Mouse (Mus musculus): ENCODE results near the gene Exoc4. TPM values are rescaled to one million over a fixed set of nuclear protein-coding genes. Genes with fewer than 3 reads are reported as not detected.

Gene Exoc4
- polyA plus RNA-seq, 1 experiment from 2014 or later, result 33.1 TPM

DNA sequence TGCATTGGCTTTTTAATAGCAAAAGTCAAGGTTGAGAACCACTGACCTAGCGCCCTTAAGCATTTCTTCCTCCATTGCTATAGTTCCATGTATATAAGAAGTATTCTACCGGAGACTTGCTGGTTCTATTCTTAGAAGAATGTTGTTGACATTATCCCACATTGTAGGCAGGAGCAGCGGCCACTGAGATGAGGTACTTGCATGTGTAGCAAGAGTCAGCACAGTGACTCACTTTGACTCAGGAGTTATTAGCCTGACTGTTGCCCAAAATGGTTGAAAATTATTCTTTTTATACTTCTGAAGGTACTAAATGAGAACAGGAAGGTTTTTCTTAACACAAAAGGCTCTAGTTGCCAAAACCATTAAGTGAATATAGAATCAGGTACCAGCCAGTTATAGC, 620.4 kb downstream of the Exoc4 start:
- DNase-seq, result no peak
- H3K4me1 ChIP-seq (ENCODE audit: insufficient read depth), result peaks cover 4% of the 10 kb centered on the region
- 71% methylated on average over 3 of the region's 3 CpGs for WGBS

GRCm38 (mm10) chr6:33870468-33871142, 621.7 kb downstream of the Exoc4 start:
- H3K9ac ChIP-seq, result no peak overlapping the region
- ATAC-seq (ENCODE audit: insufficient read depth) (no peak), DNase-seq (no peak)
- WGBS, result 59% methylated on average over 9 of the region's 9 CpGs
- no peak for TF ChIP-seq CTCF (IDR thresholded peaks at IDR 0.05; ENCODE audit: low read depth)
- no peaks in the 10 kb centered on the region for H3K9me3 ChIP-seq (ENCODE audit: low read depth, low read length)
- no peaks in the 10 kb centered on the region for H3K27me3 ChIP-seq (ENCODE audit: insufficient read depth, low read length)
- no peak overlapping the region for H3K4me3 ChIP-seq (ENCODE audit: low read depth, low read length)
- no peak overlapping the region for H3K4me2 ChIP-seq
- no peak overlapping the region for H3K27ac ChIP-seq (ENCODE audit: low read depth)
- H3K36me3 ChIP-seq (ENCODE audit: insufficient read depth), result no peaks in the 10 kb centered on the region
- H3K4me1 ChIP-seq (ENCODE audit: insufficient read depth), result peaks cover 4% of the 10 kb centered on the region

More for the DNA sequence above, 620.4 kb downstream of the Exoc4 start:
- H3K27me3 ChIP-seq (ENCODE audit: insufficient read depth, low read length), result no peaks in the 10 kb centered on the region
- no peak overlapping the region for H3K9ac ChIP-seq
- H3K27ac ChIP-seq (ENCODE audit: low read depth), result no peak overlapping the region
- TF ChIP-seq CTCF (IDR thresholded peaks at IDR 0.05; ENCODE audit: low read depth), result no peak
- no peaks in the 10 kb centered on the region for H3K36me3 ChIP-seq (ENCODE audit: insufficient read depth)
- no peak overlapping the region for H3K4me2 ChIP-seq
- ATAC-seq (ENCODE audit: insufficient read depth), result no peak
- H3K9me3 ChIP-seq (ENCODE audit: low read depth, low read length), result no peaks in the 10 kb centered on the region
- no peak overlapping the region for H3K4me3 ChIP-seq (ENCODE audit: low read depth, low read length)

- TF ChIP-seq CTCF (IDR thresholded peaks at IDR 0.05; ENCODE audit: low read depth), result no peak
- no peaks in the 10 kb centered on the region for H3K9me3 ChIP-seq (ENCODE audit: low read depth, low read length)
- no peak overlapping the region for H3K4me2 ChIP-seq
- DNase-seq (no peak), ATAC-seq (ENCODE audit: insufficient read depth) (no peak)
- no peak overlapping the region for H3K9ac ChIP-seq
- H3K4me1 ChIP-seq (ENCODE audit: insufficient read depth), result peaks cover 4% of the 10 kb centered on the region
- no peak overlapping the region for H3K4me3 ChIP-seq (ENCODE audit: low read depth, low read length)
- H3K27me3 ChIP-seq (ENCODE audit: insufficient read depth, low read length), result no peaks in the 10 kb centered on the region
- H3K36me3 ChIP-seq (ENCODE audit: insufficient read depth), result no peaks in the 10 kb centered on the region
- H3K27ac ChIP-seq (ENCODE audit: low read depth), result no peak overlapping the region
- 70% methylated on average over 1 of the region's 1 CpGs for WGBS
Measured at GRCm38 (mm10) chr6:33871286-33871685, 622.4 kb downstream of the Exoc4 start.

GRCm38 (mm10) chr6:33872192-33872591, 623.3 kb downstream of the Exoc4 start:
- Histone ChIP-seq H3K9me3 (ENCODE audit: low read depth, low read length) (no peaks in the 10 kb centered on the region), H3K4me3 (ENCODE audit: low read depth, low read length) (no peak overlapping the region), H3K9ac (no peak overlapping the region), H3K4me2 (no peak overlapping the region), H3K36me3 (ENCODE audit: insufficient read depth) (no peaks in the 10 kb centered on the region), H3K27ac (ENCODE audit: low read depth) (no peak overlapping the region), H3K27me3 (ENCODE audit: insufficient read depth, low read length) (no peaks in the 10 kb centered on the region), H3K4me1 (ENCODE audit: insufficient read depth) (peaks cover 4% of the 10 kb centered on the region)
- ATAC-seq (ENCODE audit: insufficient read depth) (no peak), DNase-seq (no peak)
- 28% methylated on average over 1 of the region's 1 CpGs for WGBS
- no peak for TF ChIP-seq CTCF (IDR thresholded peaks at IDR 0.05; ENCODE audit: low read depth)

- no peak for ATAC-seq (ENCODE audit: insufficient read depth)
- no peak overlapping the region for H3K27ac ChIP-seq (ENCODE audit: low read depth)
Measured at GRCm38 (mm10) chr6:33873000-33873399, 624.1 kb downstream of the Exoc4 start.

GRCm38 (mm10) chr6:33874291-33875014, 625.6 kb downstream of the Exoc4 start:
- H3K4me1 ChIP-seq (ENCODE audit: insufficient read depth), result peaks cover 4% of the 10 kb centered on the region

More at GRCm38 (mm10) chr6:33873000-33873399, 624.1 kb downstream of the Exoc4 start:
- 35% methylated on average over 5 of the region's 5 CpGs for WGBS
- Histone ChIP-seq H3K4me2 (no peak overlapping the region), H3K4me3 (ENCODE audit: low read depth, low read length) (no peak overlapping the region), H3K36me3 (ENCODE audit: insufficient read depth) (no peaks in the 10 kb centered on the region), H3K27me3 (ENCODE audit: insufficient read depth, low read length) (no peaks in the 10 kb centered on the region), H3K9ac (no peak overlapping the region), H3K4me1 (ENCODE audit: insufficient read depth) (peaks cover 4% of the 10 kb centered on the region), H3K9me3 (ENCODE audit: low read depth, low read length) (no peaks in the 10 kb centered on the region)
- DNase-seq, result no peak
- TF ChIP-seq CTCF (IDR thresholded peaks at IDR 0.05; ENCODE audit: low read depth), result no peak

GRCm38 (mm10) chr6:33884141-33884683, 635.3 kb downstream of the Exoc4 start:
- H3K4me2 ChIP-seq, result no peak overlapping the region
- 62% methylated on average over 9 of the region's 9 CpGs for WGBS
- H3K9me3 ChIP-seq (ENCODE audit: low read depth, low read length), result no peaks in the 10 kb centered on the region
- DNase-seq (peak; percentile 50), ATAC-seq (ENCODE audit: insufficient read depth) (no peak)
- no peak overlapping the region for H3K27ac ChIP-seq (ENCODE audit: low read depth)
- TF ChIP-seq CTCF (IDR thresholded peaks at IDR 0.05; ENCODE audit: low read depth), result no peak
- H3K36me3 ChIP-seq (ENCODE audit: insufficient read depth), result no peaks in the 10 kb centered on the region
- H3K4me1 ChIP-seq (ENCODE audit: insufficient read depth), result no peaks in the 10 kb centered on the region
- no peaks in the 10 kb centered on the region for H3K27me3 ChIP-seq (ENCODE audit: insufficient read depth, low read length)
- no peak overlapping the region for H3K9ac ChIP-seq
- H3K4me3 ChIP-seq (ENCODE audit: low read depth, low read length), result no peak overlapping the region

More at GRCm38 (mm10) chr6:33874291-33875014, 625.6 kb downstream of the Exoc4 start:
- Histone ChIP-seq H3K36me3 (ENCODE audit: insufficient read depth) (no peaks in the 10 kb centered on the region), H3K9me3 (ENCODE audit: low read depth, low read length) (no peaks in the 10 kb centered on the region), H3K9ac (no peak overlapping the region), H3K27me3 (ENCODE audit: insufficient read depth, low read length) (no peaks in the 10 kb centered on the region), H3K4me3 (ENCODE audit: low read depth, low read length) (no peak overlapping the region), H3K4me2 (no peak overlapping the region), H3K27ac (ENCODE audit: low read depth) (no peak overlapping the region)
- WGBS, result 65% methylated on average over 8 of the region's 8 CpGs
- TF ChIP-seq CTCF (IDR thresholded peaks at IDR 0.05; ENCODE audit: low read depth), result no peak
- DNase-seq (no peak), ATAC-seq (ENCODE audit: insufficient read depth) (no peak)

Data from lung, embryonic 14.5 days (tissue).